Mouse (Mus musculus) midbrain, embryonic 13.5 days (tissue): ENCODE measurements at regions not wholly inside any gene's neighbourhood (a gene's known extent, or its start where the extent isn't known, plus 50 kb on each side); places are given as distances from the start of the nearest gene placed in this dataset.

Experiments
- ATAC-seq: fragments of 200-750 bp; cut with Nextera tagmentation; 2 replicates; pipeline ENCODE4 v1.8.0; 2017; ENCODE audit warnings: mild to moderate bottlenecking, moderate TSS enrichment, moderate library complexity
- H3K27ac ChIP-seq: fragments of 300-500 bp; sonication (generic); 2 replicates; pipeline ENCODE4 v1.5.1; 2015; ENCODE audit warnings: inconsistent platforms, mild to moderate bottlenecking, moderate library complexity
- H3K27me3 ChIP-seq: fragments of 300-500 bp; sonication (generic); 2 replicates; pipeline ENCODE4 v1.6.1; 2015; ENCODE audit warnings: mild to moderate bottlenecking, inconsistent platforms
- H3K36me3 ChIP-seq: fragments of 300-500 bp; sonication (generic); 2 replicates; pipeline ENCODE4 v1.6.1; 2015; ENCODE audit warnings: mild to moderate bottlenecking, inconsistent platforms
- H3K4me1 ChIP-seq: fragments of 300-500 bp; sonication (generic); replicated peaks from 2 replicates; pipeline ENCODE4 v1.6.1; 2015; ENCODE audit warnings: inconsistent platforms
- H3K4me2 ChIP-seq: fragments of 300-500 bp; sonication (generic); replicated peaks from 2 replicates; pipeline ENCODE4 v1.6.1; 2015; ENCODE audit warnings: moderate library complexity, mild to moderate bottlenecking, inconsistent platforms
- H3K4me3 ChIP-seq: fragments of 300-500 bp; sonication (generic); replicated peaks from 2 replicates; pipeline ENCODE4 v1.5.1; 2015; ENCODE audit warnings: mild to moderate bottlenecking, inconsistent platforms
- H3K9ac ChIP-seq: fragments of 300-500 bp; sonication (generic); replicated peaks from 2 replicates; pipeline ENCODE4 v1.6.1; 2015; ENCODE audit warnings: mild to moderate bottlenecking, inconsistent platforms
- H3K9me3 ChIP-seq: fragments of 300-500 bp; sonication (generic); 2 replicates; pipeline ENCODE4 v1.6.1; 2016; ENCODE audit warnings: mild to moderate bottlenecking, inconsistent platforms
- WGBS: fragments of 180-500 bp; shearing (Covaris S2); methylation state at CpG from one replicate; pipeline ENCODE4 v1.1.7; 2015; 5-methylcytosine and 5-hydroxymethylcytosine counted together

GRCm38 (mm10) chr4:30216086-30216485, 1403.2 kb downstream of the Epha7 start:
- H3K9ac ChIP-seq = no peak overlapping the region
- H3K4me2 ChIP-seq = no peak overlapping the region
- H3K27ac ChIP-seq = no peak overlapping the region
- no peaks in the 10 kb centered on the region for H3K4me1 ChIP-seq
- no peak overlapping the region for H3K4me3 ChIP-seq
- WGBS = 100% methylated on average over 1 of the region's 1 CpGs
- no peaks in the 10 kb centered on the region for H3K9me3 ChIP-seq
- no peaks in the 10 kb centered on the region for H3K27me3 ChIP-seq
- ATAC-seq = no peak
- H3K36me3 ChIP-seq = no peaks in the 10 kb centered on the region

- ATAC-seq = no peak
- H3K4me1 ChIP-seq = no peaks in the 10 kb centered on the region
These were observed 1414.2 kb downstream of the Epha7 start for GRCm38 (mm10) chr4:30227139-30227538.

GRCm38 (mm10) chr4:30262101-30262500, 1449.2 kb downstream of the Epha7 start:
- H3K4me1 ChIP-seq = no peaks in the 10 kb centered on the region
- ATAC-seq = no peak
- WGBS = 77% methylated on average over 2 of the region's 2 CpGs

More at GRCm38 (mm10) chr4:30227139-30227538, 1414.2 kb downstream of the Epha7 start:
- H3K27ac ChIP-seq = no peak overlapping the region
- no peak overlapping the region for H3K4me2 ChIP-seq
- no peak overlapping the region for H3K9ac ChIP-seq
- H3K27me3 ChIP-seq = no peaks in the 10 kb centered on the region
- H3K9me3 ChIP-seq = no peaks in the 10 kb centered on the region
- no peak overlapping the region for H3K4me3 ChIP-seq
- no peaks in the 10 kb centered on the region for H3K36me3 ChIP-seq

GRCm38 (mm10) chr4:30268026-30268425, 1455.1 kb downstream of the Epha7 start:
- Histone ChIP-seq H3K9me3 (no peaks in the 10 kb centered on the region), H3K27me3 (no peaks in the 10 kb centered on the region), H3K4me2 (no peak overlapping the region), H3K36me3 (no peaks in the 10 kb centered on the region), H3K9ac (no peak overlapping the region), H3K4me3 (no peak overlapping the region), H3K4me1 (no peaks in the 10 kb centered on the region), H3K27ac (no peak overlapping the region)
- 77% methylated on average over 3 of the region's 3 CpGs for WGBS
- ATAC-seq = no peak

More at GRCm38 (mm10) chr4:30262101-30262500, 1449.2 kb downstream of the Epha7 start:
- Histone ChIP-seq H3K36me3 (no peaks in the 10 kb centered on the region), H3K27ac (no peak overlapping the region), H3K4me2 (no peak overlapping the region), H3K9me3 (no peaks in the 10 kb centered on the region), H3K4me3 (no peak overlapping the region), H3K27me3 (no peaks in the 10 kb centered on the region), H3K9ac (no peak overlapping the region)

GRCm38 (mm10) chr4:30270000-30270399, 1457.1 kb downstream of the Epha7 start:
- Histone ChIP-seq H3K9me3 (no peaks in the 10 kb centered on the region), H3K27me3 (no peaks in the 10 kb centered on the region), H3K4me3 (no peak overlapping the region), H3K9ac (no peak overlapping the region), H3K27ac (no peak overlapping the region), H3K4me2 (no peak overlapping the region), H3K4me1 (no peaks in the 10 kb centered on the region), H3K36me3 (no peaks in the 10 kb centered on the region)
- no peak for ATAC-seq

- H3K9ac ChIP-seq = no peak overlapping the region
- H3K4me3 ChIP-seq = no peak overlapping the region
- H3K9me3 ChIP-seq = no peaks in the 10 kb centered on the region
- WGBS = 15% methylated on average over 2 of the region's 2 CpGs
- no peaks in the 10 kb centered on the region for H3K27me3 ChIP-seq
- peak overlapping the region; percentile 59 for H3K27ac ChIP-seq
- no peaks in the 10 kb centered on the region for H3K36me3 ChIP-seq
- peaks cover 15% of the 10 kb centered on the region for H3K4me1 ChIP-seq
- H3K4me2 ChIP-seq = peak overlapping the region; percentile 31
- peak; percentile 73 for ATAC-seq
These were observed 1499.5 kb downstream of the Epha7 start for GRCm38 (mm10) chr4:30312438-30312837.

- Histone ChIP-seq H3K9me3 (no peaks in the 10 kb centered on the region), H3K4me1 (peaks cover 15% of the 10 kb centered on the region), H3K27me3 (no peaks in the 10 kb centered on the region), H3K9ac (no peak overlapping the region), H3K36me3 (no peaks in the 10 kb centered on the region), H3K4me3 (no peak overlapping the region), H3K4me2 (peak overlapping the region; percentile 31), H3K27ac (peak overlapping the region; percentile 59; the same call in 1 of the 2 replicates)
- ATAC-seq = peak; percentile 59
- 30% methylated on average over 7 of the region's 7 CpGs for WGBS
These were observed 1500.0 kb downstream of the Epha7 start for GRCm38 (mm10) chr4:30312956-30313355.

GRCm38 (mm10) chr4:30315348-30315747, 1502.4 kb downstream of the Epha7 start:
- no peaks in the 10 kb centered on the region for H3K27me3 ChIP-seq
- H3K9ac ChIP-seq = no peak overlapping the region
- no peak for ATAC-seq

GRCm38 (mm10) chr4:30316995-30317394, 1504.1 kb downstream of the Epha7 start:
- Histone ChIP-seq H3K27me3 (no peaks in the 10 kb centered on the region), H3K4me3 (no peak overlapping the region), H3K27ac (no peak overlapping the region), H3K4me2 (no peak overlapping the region), H3K9ac (no peak overlapping the region), H3K36me3 (no peaks in the 10 kb centered on the region), H3K9me3 (no peaks in the 10 kb centered on the region), H3K4me1 (peaks cover 14% of the 10 kb centered on the region)
- WGBS = 87% methylated on average over 4 of the region's 4 CpGs
- no peak for ATAC-seq

More at GRCm38 (mm10) chr4:30315348-30315747, 1502.4 kb downstream of the Epha7 start:
- Histone ChIP-seq H3K9me3 (no peaks in the 10 kb centered on the region), H3K27ac (no peak overlapping the region), H3K4me3 (no peak overlapping the region), H3K4me2 (no peak overlapping the region), H3K36me3 (no peaks in the 10 kb centered on the region), H3K4me1 (peaks cover 15% of the 10 kb centered on the region)
- 76% methylated on average over 1 of the region's 1 CpGs for WGBS

GRCm38 (mm10) chr4:30320038-30320437, 1507.1 kb downstream of the Epha7 start:
- ATAC-seq = no peak

GRCm38 (mm10) chr4:30347552-30347951, 1534.6 kb downstream of the Epha7 start:
- H3K9ac ChIP-seq = no peak overlapping the region
- H3K4me1 ChIP-seq = no peaks in the 10 kb centered on the region
- H3K27me3 ChIP-seq = no peaks in the 10 kb centered on the region
- ATAC-seq = no peak
- no peak overlapping the region for H3K27ac ChIP-seq
- H3K36me3 ChIP-seq = no peaks in the 10 kb centered on the region
- H3K4me3 ChIP-seq = no peak overlapping the region
- H3K4me2 ChIP-seq = no peak overlapping the region
- no peaks in the 10 kb centered on the region for H3K9me3 ChIP-seq

More at GRCm38 (mm10) chr4:30320038-30320437, 1507.1 kb downstream of the Epha7 start:
- no peaks in the 10 kb centered on the region for H3K9me3 ChIP-seq
- H3K4me2 ChIP-seq = no peak overlapping the region
- H3K4me1 ChIP-seq = no peaks in the 10 kb centered on the region
- no peak overlapping the region for H3K27ac ChIP-seq
- no peak overlapping the region for H3K9ac ChIP-seq
- no peak overlapping the region for H3K4me3 ChIP-seq
- H3K27me3 ChIP-seq = no peaks in the 10 kb centered on the region
- H3K36me3 ChIP-seq = no peaks in the 10 kb centered on the region
